Mouse (Mus musculus) midbrain, embryonic 11.5 days (tissue): ENCODE measurements around the gene Ceacam20. TPM values are rescaled to one million over a fixed set of nuclear protein-coding genes. Genes with fewer than 3 reads are reported as not detected.

Experiments used
- ATAC-seq: fragments of 200-750 bp; cut with Nextera tagmentation; 2 replicates; pipeline ENCODE4 v1.8.0; 2017; ENCODE audit warnings: moderate TSS enrichment, moderate library complexity; ENCODE audit not compliant: low FRiP score
- DNase-seq: peaks from one replicate; pipeline ENCODE4 v3.0.0; 2015; ENCODE audit warnings: low spot score; ENCODE audit errors: missing footprints
- H3K27ac ChIP-seq: fragments of 300-500 bp; sonication (generic); 2 replicates; pipeline ENCODE4 v1.5.1; 2014; ENCODE audit warnings: low read depth, low read length
- H3K27me3 ChIP-seq: fragments of 300-500 bp; sonication (generic); 2 replicates; pipeline ENCODE4 v1.6.1; 2014; ENCODE audit warnings: mild to moderate bottlenecking, low read length, moderate library complexity, mixed read lengths; ENCODE audit not compliant: control insufficient read depth, insufficient read depth
- H3K36me3 ChIP-seq: fragments of 300-500 bp; sonication (generic); 2 replicates; pipeline ENCODE4 v1.6.1; 2014; ENCODE audit warnings: mild to moderate bottlenecking, low read length, moderate library complexity, mixed read lengths; ENCODE audit not compliant: control insufficient read depth, insufficient read depth
- H3K4me1 ChIP-seq: fragments of 300-500 bp; sonication (generic); 2 replicates; pipeline ENCODE4 v1.6.1; 2014; ENCODE audit warnings: low read length; ENCODE audit not compliant: control insufficient read depth, insufficient read depth
- H3K4me2 ChIP-seq: fragments of 300-500 bp; sonication (generic); 2 replicates; pipeline ENCODE4 v1.6.1; 2014; ENCODE audit warnings: mild to moderate bottlenecking, moderate library complexity
- H3K4me3 ChIP-seq: fragments of 300-500 bp; sonication (generic); 2 replicates; pipeline ENCODE4 v1.5.1; 2014; ENCODE audit warnings: low read depth, low read length
- H3K9ac ChIP-seq: fragments of 300-500 bp; sonication (generic); 2 replicates; pipeline ENCODE4 v1.6.1; 2014; ENCODE audit warnings: low read length
- H3K9me3 ChIP-seq: fragments of 300-500 bp; sonication (generic); 2 replicates; pipeline ENCODE4 v1.6.1; 2016; ENCODE audit warnings: low read length; ENCODE audit not compliant: control insufficient read depth
- WGBS: fragments of 180-500 bp; shearing (Covaris S2); extraction: QIAGEN DNeasy Blood & Tissue Kit; methylation state at CpG from one replicate; pipeline ENCODE4 v1.1.7; 2014; 5-methylcytosine and 5-hydroxymethylcytosine counted together
- polyA plus RNA-seq: library from polyadenylated mRNA; unstranded; fragments of >200 nt; fragmentation: Nextera tagmentation; extraction: Ambion mirVana; gene quantifications from 2 replicates; pipeline ENCODE4 v1.2.1, GENCODE M21; 2014

Gene Ceacam20
- polyA plus RNA-seq, 1 experiment from 2014 or later, result not detected

- H3K9me3 ChIP-seq, result no peaks in the 10 kb centered on the region
- no peaks in the 10 kb centered on the region for H3K27me3 ChIP-seq
- no peak for DNase-seq
- no peaks in the 10 kb centered on the region for H3K4me1 ChIP-seq
- no peak for ATAC-seq
- WGBS, result 89% methylated on average over 5 of the region's 5 CpGs
- no peak overlapping the region for H3K27ac ChIP-seq
- H3K4me2 ChIP-seq, result no peak overlapping the region
- H3K4me3 ChIP-seq, result no peak overlapping the region
- no peak overlapping the region for H3K9ac ChIP-seq
- H3K36me3 ChIP-seq, result no peaks in the 10 kb centered on the region
Observed at GRCm38 (mm10) chr7:19945201-19945600, 20.0 kb upstream of the Ceacam20 start.

- H3K9me3 ChIP-seq, result no peaks in the 10 kb centered on the region
- H3K9ac ChIP-seq, result no peak overlapping the region
- ATAC-seq (no peak), DNase-seq (no peak)
- no peaks in the 10 kb centered on the region for H3K36me3 ChIP-seq
- H3K4me3 ChIP-seq, result no peak overlapping the region
- H3K27me3 ChIP-seq, result no peaks in the 10 kb centered on the region
- 91% methylated on average over 13 of the region's 13 CpGs for WGBS
- H3K27ac ChIP-seq, result no peak overlapping the region
- H3K4me2 ChIP-seq, result no peak overlapping the region
- H3K4me1 ChIP-seq, result no peaks in the 10 kb centered on the region
Observed at GRCm38 (mm10) chr7:19945821-19946515, 19.2 kb upstream of the Ceacam20 start.

DNA sequence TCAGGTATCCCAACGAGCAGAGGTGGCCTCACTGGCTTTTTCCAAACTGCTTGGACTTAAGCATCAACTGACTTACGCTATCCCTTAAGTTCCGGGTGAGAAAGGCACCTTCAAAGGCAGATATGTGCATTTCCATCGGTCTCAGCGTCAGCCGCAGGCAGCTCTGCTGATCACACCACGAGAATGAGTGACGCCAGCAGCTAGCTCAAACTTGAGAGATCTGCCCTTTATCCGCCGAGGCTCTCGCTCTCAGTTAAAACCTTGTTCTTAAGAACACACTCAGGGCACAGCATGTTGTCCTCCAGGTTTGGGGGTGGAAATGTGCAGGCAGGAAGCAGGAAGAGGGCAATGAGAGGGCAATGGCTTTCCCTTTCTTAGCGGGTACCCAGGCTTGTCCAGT, 16.3 kb upstream of the Ceacam20 start:
- no peak overlapping the region for H3K4me3 ChIP-seq
- H3K9ac ChIP-seq, result no peak overlapping the region
- no peak overlapping the region for H3K27ac ChIP-seq
- no peaks in the 10 kb centered on the region for H3K36me3 ChIP-seq
- no peaks in the 10 kb centered on the region for H3K27me3 ChIP-seq
- 0 out of 2 replicates have a peak, but pooled peaks cover 3% of the 10 kb centered on the region for H3K4me1 ChIP-seq
- WGBS, result 75% methylated on average over 12 of the region's 12 CpGs
- no peak overlapping the region for H3K4me2 ChIP-seq
- no peaks in the 10 kb centered on the region for H3K9me3 ChIP-seq
- no peak for ATAC-seq
- DNase-seq, result no peak

- Histone ChIP-seq H3K4me2 (no peak overlapping the region), H3K9me3 (no peaks in the 10 kb centered on the region), H3K36me3 (no peaks in the 10 kb centered on the region), H3K27ac (no peak overlapping the region), H3K4me3 (no peak overlapping the region), H3K9ac (no peak overlapping the region), H3K4me1 (0 out of 2 replicates have a peak, but pooled peaks cover 3% of the 10 kb centered on the region), H3K27me3 (no peaks in the 10 kb centered on the region)
- ATAC-seq (no peak), DNase-seq (no peak)
- 60% methylated on average over 10 of the region's 10 CpGs for WGBS
Observed at GRCm38 (mm10) chr7:19949996-19950395, 15.2 kb upstream of the Ceacam20 start.

- no peak for DNase-seq
- Histone ChIP-seq H3K4me3 (no peak within 1 kb of the TSS), H3K4me1 (0 out of 2 replicates have a peak, but pooled peaks cover 3% of the 10 kb centered on the region), H3K4me2 (no peak within 1 kb of the TSS), H3K9ac (no peak within 1 kb of the TSS), H3K9me3 (no peaks in the 10 kb centered on the region), H3K27ac (no peak within 1 kb of the TSS), H3K27me3 (no peaks in the 10 kb centered on the region), H3K36me3 (no peaks in the 10 kb centered on the region)
- 52% methylated on average over 9 of the region's 9 CpGs for WGBS
- no peak for ATAC-seq
Observed at GRCm38 (mm10) chr7:19950589-19950988, 14.6 kb upstream of the Ceacam20 start, which contains the start of gene Igsf23. Gene Igsf23 (minus strand): TSS chr7:19950756.

DNA sequence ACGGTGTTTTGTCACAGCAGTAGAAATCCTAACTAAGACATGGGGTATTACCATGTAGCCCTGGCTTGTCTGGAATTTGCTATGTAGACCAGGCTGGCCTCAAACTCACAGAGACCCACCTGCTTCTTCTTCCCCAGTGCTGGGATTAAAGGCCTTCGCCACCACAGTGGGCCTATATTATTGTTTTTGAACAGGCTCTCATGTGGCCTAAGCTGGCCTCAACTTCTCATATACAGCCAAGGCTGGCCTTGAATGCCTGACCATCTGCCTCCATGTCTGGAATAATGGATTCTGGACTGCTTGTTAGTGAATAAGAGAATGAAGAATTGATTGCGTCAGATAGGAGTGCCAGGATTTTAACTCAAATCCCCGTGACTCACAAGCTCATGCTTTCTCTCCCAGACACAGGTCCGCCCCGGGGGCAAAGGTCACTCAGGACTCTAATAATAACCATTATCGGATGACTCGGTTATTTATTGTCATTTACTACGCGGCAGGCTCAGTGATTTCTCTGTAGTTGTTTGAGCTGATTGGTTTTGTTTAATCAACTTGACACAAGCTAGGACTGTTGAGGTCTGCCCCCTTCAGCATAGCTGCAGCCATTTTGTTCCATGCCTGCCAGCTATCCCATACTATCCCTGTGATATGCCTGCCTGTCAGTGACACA, 12.8 kb upstream of the Ceacam20 start:
- no peak overlapping the region for H3K4me2 ChIP-seq
- no peaks in the 10 kb centered on the region for H3K9me3 ChIP-seq
- no peak overlapping the region for H3K4me3 ChIP-seq
- no peaks in the 10 kb centered on the region for H3K27me3 ChIP-seq
- H3K36me3 ChIP-seq, result no peaks in the 10 kb centered on the region
- WGBS, result 39% methylated on average over 10 of the region's 10 CpGs
- H3K9ac ChIP-seq, result no peak overlapping the region
- 0 out of 2 replicates have a peak, but pooled peaks cover 3% of the 10 kb centered on the region for H3K4me1 ChIP-seq
- DNase-seq (peak; percentile 83), ATAC-seq (peak; percentile 73)
- H3K27ac ChIP-seq, result no peak overlapping the region

GRCm38 (mm10) chr7:19953054-19953453, 12.2 kb upstream of the Ceacam20 start:
- H3K27ac ChIP-seq, result no peak overlapping the region; the same call in 1 of the 2 replicates
- no peaks in the 10 kb centered on the region for H3K27me3 ChIP-seq
- ATAC-seq (peak; percentile 31; the same call in 1 of the 2 replicates), DNase-seq (no peak)
- 0 out of 2 replicates have a peak, but pooled peaks cover 3% of the 10 kb centered on the region for H3K4me1 ChIP-seq
- H3K4me2 ChIP-seq, result no peak overlapping the region
- no peaks in the 10 kb centered on the region for H3K9me3 ChIP-seq
- no peak overlapping the region for H3K9ac ChIP-seq
- 39% methylated on average over 9 of the region's 9 CpGs for WGBS
- no peak overlapping the region for H3K4me3 ChIP-seq
- H3K36me3 ChIP-seq, result no peaks in the 10 kb centered on the region

- 0 out of 2 replicates have a peak, but pooled peaks cover 3% of the 10 kb centered on the region for H3K4me1 ChIP-seq
- no peak overlapping the region for H3K4me2 ChIP-seq
- H3K9me3 ChIP-seq, result no peaks in the 10 kb centered on the region
- ATAC-seq, result no peak
- DNase-seq, result no peak
- H3K36me3 ChIP-seq, result no peaks in the 10 kb centered on the region
- no peak overlapping the region for H3K27ac ChIP-seq
- no peaks in the 10 kb centered on the region for H3K27me3 ChIP-seq
- H3K4me3 ChIP-seq, result no peak overlapping the region
- WGBS, result 73% methylated on average over 4 of the region's 4 CpGs
- H3K9ac ChIP-seq, result no peak overlapping the region
Observed at GRCm38 (mm10) chr7:19955861-19956260, 9.4 kb upstream of the Ceacam20 start.

GRCm38 (mm10) chr7:19956341-19956781, 8.9 kb upstream of the Ceacam20 start:
- 5% methylated on average over 7 of the region's 7 CpGs for WGBS

More at GRCm38 (mm10) chr7:19956341-19956781, 8.9 kb upstream of the Ceacam20 start:
- DNase-seq (peak; percentile 99), ATAC-seq (0 out of 2 replicates have a peak, but pooled peaks have one; percentile 33)
- H3K4me1 ChIP-seq, result 0 out of 2 replicates have a peak, but pooled peaks cover 3% of the 10 kb centered on the region
- no peaks in the 10 kb centered on the region for H3K9me3 ChIP-seq
- H3K9ac ChIP-seq, result no peak overlapping the region
- no peak overlapping the region for H3K27ac ChIP-seq
- no peaks in the 10 kb centered on the region for H3K27me3 ChIP-seq
- H3K4me2 ChIP-seq, result no peak overlapping the region
- no peak overlapping the region for H3K4me3 ChIP-seq
- no peaks in the 10 kb centered on the region for H3K36me3 ChIP-seq
